Mouse (Mus musculus): Measurements from ENCODE around the gene Coa7.

Coa7 gene

DNA sequence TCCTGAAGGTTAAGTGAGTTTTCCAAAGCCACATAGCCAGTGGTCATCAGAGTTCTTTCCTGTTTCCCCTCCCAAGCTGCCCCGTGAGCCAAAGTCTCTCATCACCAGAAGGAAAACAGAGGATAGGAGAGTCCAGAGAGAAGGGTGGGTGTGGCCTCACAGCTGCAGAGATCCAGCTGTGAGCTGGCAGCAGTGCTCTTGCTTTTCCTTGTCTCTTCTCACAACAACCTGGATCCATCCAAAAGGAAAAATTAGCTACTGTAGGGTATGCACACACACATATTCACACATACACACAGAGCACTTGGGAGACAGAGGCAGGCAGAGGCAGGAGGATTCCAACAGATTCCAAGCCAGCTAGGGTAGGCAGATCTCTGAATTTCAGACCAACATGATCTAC, 58.1 kb downstream of the Coa7 start:
- DNase-seq: no peak

DNA sequence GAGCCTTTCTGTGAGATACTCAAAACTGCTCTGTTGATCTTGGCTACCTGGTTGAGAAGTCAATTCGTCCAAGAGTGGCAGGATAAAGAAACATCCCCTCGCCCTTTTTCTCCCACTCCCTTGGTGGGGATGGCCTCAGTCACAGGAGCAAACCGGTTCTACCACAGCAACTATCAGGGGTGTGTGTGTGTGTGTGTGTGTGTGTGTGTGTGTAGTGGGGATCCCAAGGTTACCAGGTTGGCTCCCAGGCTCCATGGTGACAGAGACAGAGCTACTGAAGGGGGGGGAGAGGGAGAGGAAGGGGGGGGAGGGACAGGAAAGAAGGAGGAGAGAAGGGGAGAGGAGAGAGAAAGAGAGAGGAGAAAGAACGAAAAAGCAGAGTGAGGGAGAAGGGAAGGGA, 59.2 kb downstream of the Coa7 start:
- no peak for DNase-seq

DNA sequence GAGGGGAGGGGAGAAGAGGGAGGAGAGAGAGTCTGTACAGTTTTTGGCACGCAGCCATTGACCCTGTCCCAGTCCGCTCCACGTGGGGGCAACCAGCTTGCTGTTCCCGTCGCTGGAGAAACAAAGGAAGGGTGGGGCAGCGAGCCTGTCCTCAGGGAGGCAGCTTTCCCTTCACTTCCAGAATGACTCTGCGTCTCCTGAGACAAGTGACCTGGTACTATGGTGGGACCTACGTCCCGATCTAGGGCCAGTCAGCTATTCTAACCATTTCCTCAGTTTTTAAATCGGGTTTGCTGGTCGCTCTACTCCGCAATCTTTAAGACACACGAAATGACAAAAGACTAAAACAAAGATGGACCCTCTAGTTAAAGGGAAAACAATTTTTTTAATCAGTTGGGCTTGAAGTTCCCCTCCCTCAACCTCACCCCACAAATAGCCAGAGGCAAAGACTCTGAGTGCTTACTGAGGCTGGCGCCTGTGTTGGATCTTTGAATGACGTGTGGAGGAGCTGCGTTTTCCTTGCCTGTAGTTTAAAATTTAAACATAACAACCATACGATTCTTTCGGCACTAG, 59.8 kb downstream of the Coa7 start:
- DNase-seq: peak; percentile 76

DNA sequence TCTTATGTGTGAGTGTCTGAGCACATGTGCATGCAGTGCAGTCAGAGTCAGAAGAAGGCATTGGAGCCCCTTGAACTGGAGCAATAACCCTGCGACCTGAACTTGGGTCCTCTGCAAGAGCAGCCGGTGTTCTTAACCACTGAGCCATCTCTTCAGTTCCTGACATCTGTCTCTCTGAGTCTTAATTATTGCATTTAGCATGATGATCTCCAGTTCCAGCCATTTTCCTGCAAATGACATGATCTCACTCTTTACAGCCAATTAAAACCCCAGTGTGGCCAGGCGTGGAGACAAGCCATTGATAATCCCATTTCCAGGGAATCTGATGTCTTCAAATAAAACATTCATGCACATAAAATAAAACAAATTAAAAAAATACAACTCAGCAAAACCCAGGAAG, 60.8 kb downstream of the Coa7 start:
- no peak for DNase-seq

DNA sequence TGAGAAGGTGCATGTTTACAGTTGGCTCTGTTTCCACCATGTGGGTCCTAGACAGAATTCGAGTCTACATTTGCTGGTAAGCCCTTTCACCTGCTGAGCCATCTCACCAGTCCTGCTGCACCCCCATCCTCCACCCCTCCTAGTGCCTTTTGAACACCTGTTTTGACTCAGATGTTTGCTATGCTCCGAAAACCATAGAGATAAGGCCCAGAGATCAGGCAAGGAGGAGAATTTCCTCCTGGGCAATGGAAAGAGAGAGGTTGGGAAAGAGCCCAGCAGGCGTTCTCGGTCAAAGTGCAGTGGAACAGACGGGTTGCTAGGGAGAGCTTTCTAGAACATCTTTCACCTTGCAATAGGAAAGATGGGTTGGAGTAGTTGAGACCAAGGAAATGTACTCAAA, 63.2 kb downstream of the Coa7 start:
- DNase-seq: no peak

Measured in kidney, postnatal 14 days (tissue).